ENCODE assay signal across 16 mouse cellular contexts in the genomic region with DNA sequence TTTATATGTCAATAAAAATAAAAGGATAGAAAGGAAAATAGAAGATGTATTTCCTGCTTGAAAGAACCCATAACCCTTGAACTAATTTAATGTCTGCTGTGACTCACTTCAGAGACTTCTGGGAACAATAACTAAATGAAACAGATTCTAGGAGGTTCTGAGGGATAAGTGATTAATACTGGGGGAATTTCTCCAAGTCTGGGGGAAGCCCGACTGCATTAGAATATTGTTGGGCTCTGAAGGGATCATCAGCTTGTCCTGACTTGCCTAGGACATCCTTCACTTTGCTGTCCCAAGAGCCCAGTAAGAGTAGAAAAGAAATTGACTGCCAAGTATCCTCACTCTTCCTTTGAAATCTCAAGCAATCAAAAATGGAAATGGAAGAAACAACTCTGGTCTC. TPM values are rescaled to one million over a fixed set of nuclear protein-coding genes. Genes with fewer than 3 reads are reported as not detected.
DNase-seq lines count a peak whose midpoint lies in the region; ATAC-seq and TF ChIP-seq lines count a peak whose summit lies in the region.
"Had no signal": no experiment of that assay in that cellular context is flagged by ENCODE, and none has a peak within 500 bp of the region (broad histone marks: within the 10 kb centered on the region; RNA-seq: fewer than 3 reads in every experiment).

No protein-coding gene starts in this region.

- H3K9ac ChIP-seq in heart, adult 2 months (ENCODE audit: low read depth, low read length): no peak overlapping the region
- H3K9ac ChIP-seq in lung, postnatal 0 days (replicated peaks; ENCODE audit: low read depth): no peak overlapping the region
- H3K9ac ChIP-seq in stomach, embryonic 16.5 days (ENCODE audit: low read length): no peak overlapping the region
- no peak overlapping the region for H3K9ac ChIP-seq in hindbrain, embryonic 12.5 days
- H3K9ac ChIP-seq: heart, embryonic 13.5 days; hindbrain, embryonic 15.5 days; midbrain, embryonic 12.5 days had no signal

- in situ Hi-C loops in Patski (cut with MboI; ENCODE audit: low pct_unique_long_range_greater_than_20kb): no loop called here

- no peak for TF ChIP-seq CTCF in heart, adult 2 months (IDR thresholded peaks at IDR 0.05)
- TF ChIP-seq CTCF in lung, postnatal 0 days (IDR thresholded peaks at IDR 0.05): no peak
- TF ChIP-seq CTCF in Patski (IDR thresholded peaks at IDR 0.05): no peak

- H3K27me3 ChIP-seq in heart, adult 2 months (ENCODE audit: control insufficient read depth, insufficient read depth, low read length): no peaks in the 10 kb centered on the region
- no peaks in the 10 kb centered on the region for H3K27me3 ChIP-seq in lung, postnatal 0 days (replicated peaks; ENCODE audit: insufficient read depth, low read length)
- H3K27me3 ChIP-seq in Patski: no peaks in the 10 kb centered on the region
- H3K27me3 ChIP-seq in stomach, embryonic 16.5 days (ENCODE audit: control insufficient read depth, insufficient read depth, low read length): no peaks in the 10 kb centered on the region
- no peaks in the 10 kb centered on the region for H3K27me3 ChIP-seq in hindbrain, embryonic 12.5 days
- H3K27me3 ChIP-seq: heart, embryonic 13.5 days; hindbrain, embryonic 15.5 days; midbrain, embryonic 12.5 days had no signal

- H3K9me3 ChIP-seq in lung, postnatal 0 days (ENCODE audit: low read length): no peaks in the 10 kb centered on the region
- no peaks in the 10 kb centered on the region for H3K9me3 ChIP-seq in stomach, embryonic 16.5 days (replicated peaks; ENCODE audit: control insufficient read depth, low read length)
- H3K9me3 ChIP-seq in hindbrain, embryonic 12.5 days (replicated peaks): no peaks in the 10 kb centered on the region
- H3K9me3 ChIP-seq: G1E; heart, embryonic 13.5 days; hindbrain, embryonic 15.5 days had no signal

- peaks cover 1% of the 10 kb centered on the region; the same call in 1 of the 2 replicates for H3K4me1 ChIP-seq in heart, adult 2 months (ENCODE audit: control insufficient read depth, insufficient read depth, low read length)
- H3K4me1 ChIP-seq in lung, postnatal 0 days (ENCODE audit: insufficient read depth, low read depth, low read length): no peaks in the 10 kb centered on the region
- H3K4me1 ChIP-seq in stomach, embryonic 16.5 days (ENCODE audit: control insufficient read depth, insufficient read depth, low read length): no peaks in the 10 kb centered on the region
- H3K4me1 ChIP-seq in hindbrain, embryonic 12.5 days: no peaks in the 10 kb centered on the region
- H3K4me1 ChIP-seq: forebrain, embryonic 10.5 days; heart, embryonic 13.5 days; hindbrain, embryonic 15.5 days; midbrain, embryonic 12.5 days had no signal

- POLR2A ChIA-PET in Patski (lab: Charles Lee): no interaction called here

- H3K36me3 ChIP-seq in heart, adult 2 months (ENCODE audit: control insufficient read depth, insufficient read depth, low read length): no peaks in the 10 kb centered on the region
- H3K36me3 ChIP-seq in lung, postnatal 0 days (ENCODE audit: insufficient read depth, low read length): no peaks in the 10 kb centered on the region
- H3K36me3 ChIP-seq in stomach, embryonic 16.5 days (ENCODE audit: control insufficient read depth, insufficient read depth, low read length): no peaks in the 10 kb centered on the region
- H3K36me3 ChIP-seq in hindbrain, embryonic 12.5 days: no peaks in the 10 kb centered on the region
- H3K36me3 ChIP-seq: forebrain, embryonic 10.5 days; G1E; heart, embryonic 13.5 days; hindbrain, embryonic 15.5 days; midbrain, embryonic 12.5 days had no signal

- intact Hi-C loops in heart, adult 2 months (cut with DNase I): no loop called here
- intact Hi-C loops in heart, postnatal 36 days (cut with DNase I): no loop called here

- no peak overlapping the region for H3K4me2 ChIP-seq in lung, postnatal 0 days (replicated peaks; ENCODE audit: low read depth, low read length)
- no peak overlapping the region for H3K4me2 ChIP-seq in stomach, embryonic 16.5 days (ENCODE audit: low read depth, low read length)
- H3K4me2 ChIP-seq in hindbrain, embryonic 12.5 days (replicated peaks): no peak overlapping the region
- H3K4me2 ChIP-seq: heart, embryonic 13.5 days; hindbrain, embryonic 15.5 days; midbrain, embryonic 12.5 days had no signal

- TF ChIP-seq POLR2A in heart, adult 2 months (IDR thresholded peaks at IDR 0.05; ENCODE audit: insufficient read depth, low read depth, low read length): no peak

- CTCF ChIA-PET in Patski (lab: Charles Lee): interaction anchor here (1.7 kb wide), 1 partner anchor 11 kb away, joined by 3 read pairs; no protein-coding TSS in a partner anchor

- 0 out of 2 replicates have a peak, but pooled peaks have one; percentile 17 for ATAC-seq in lung, postnatal 0 days
- peak; percentile 86 for ATAC-seq in Patski
- ATAC-seq in stomach, embryonic 16.5 days (ENCODE audit: insufficient read depth, low FRiP score): no peak
- ATAC-seq in hindbrain, embryonic 12.5 days (ENCODE audit: low FRiP score): no peak

- DNase-seq in heart, adult 2 months: peak in 1 of 2 experiments; percentile 9
- DNase-seq in heart, postnatal 36 days: no peak
- peak; percentile 35 for DNase-seq in lung, postnatal 0 days (ENCODE audit: low spot score)
- DNase-seq in lung, adult 18-20 months: no peak
- peak; percentile 65 for DNase-seq in Patski (ENCODE audit: low read depth, low spot score)
- DNase-seq: cerebellum, postnatal 14 days; kidney, adult 11 months; kidney, postnatal 25 days; thymus, postnatal 25 days had no signal

- no peaks in the 10 kb centered on the region for H3K79me2 ChIP-seq in heart, adult 2 months (replicated peaks; ENCODE audit: control insufficient read depth, insufficient read depth, low read length)

- peak overlapping the region; percentile 35 for H3K27ac ChIP-seq in heart, adult 2 months
- no peak overlapping the region for H3K27ac ChIP-seq in lung, postnatal 0 days (ENCODE audit: low read length)
- H3K27ac ChIP-seq in stomach, embryonic 16.5 days (ENCODE audit: low read length): peak overlapping the region; percentile 56
- H3K27ac ChIP-seq in hindbrain, embryonic 12.5 days: no peak overlapping the region
- H3K27ac ChIP-seq: forebrain, embryonic 10.5 days; heart, embryonic 13.5 days; hindbrain, embryonic 15.5 days; midbrain, embryonic 12.5 days had no signal

- no peak overlapping the region for H3K4me3 ChIP-seq in heart, adult 2 months
- no peak overlapping the region for H3K4me3 ChIP-seq in lung, postnatal 0 days (ENCODE audit: low read depth, low read length)
- H3K4me3 ChIP-seq in stomach, embryonic 16.5 days (replicated peaks; ENCODE audit: low read length): no peak overlapping the region
- no peak overlapping the region for H3K4me3 ChIP-seq in hindbrain, embryonic 12.5 days
- H3K4me3 ChIP-seq: forebrain, embryonic 10.5 days; heart, embryonic 13.5 days; hindbrain, embryonic 15.5 days; midbrain, embryonic 12.5 days had no signal

- no peak for TF ChIP-seq EP300 in heart, adult 2 months (IDR thresholded peaks at IDR 0.05; ENCODE audit: insufficient read depth, low read depth, low read length)
- TF ChIP-seq EP300 in lung, postnatal 0 days (IDR thresholded peaks at IDR 0.05): no peak

- WGBS in heart, adult 2 months: 40% methylated on average over 1 of the region's 1 CpGs
- 31% methylated on average over 1 of the region's 1 CpGs for WGBS in lung, postnatal 0 days
- 38% methylated on average over 1 of the region's 1 CpGs for WGBS in stomach, embryonic 16.5 days
- WGBS in hindbrain, embryonic 12.5 days: 73% methylated on average over 1 of the region's 1 CpGs

RNA-seq across cellular contexts. Expression of a gene that starts 31.4 kb away (rescaled TPM):
- 1 to 10 TPM; 3.6 to 3.8 TPM for total RNA-seq in heart, adult 2 months (2021)
- 1.6 and 2.4 TPM in 2 replicates for polyA plus RNA-seq in heart, adult 2 months (2012; rRNA removed)
- total RNA-seq in heart, postnatal 36 days (2021): 1 to 10 TPM; 3.7 to 3.9 TPM
- polyA plus RNA-seq in lung, postnatal 0 days (2015; fragmentation: Nextera tagmentation; extraction: Ambion mirVana): 10.4 and 12.3 TPM in 2 replicates
- 13.7 TPM for polyA plus RNA-seq in Patski (2021)
- polyA plus RNA-seq in stomach, embryonic 16.5 days (2015; fragmentation: Nextera tagmentation; extraction: Ambion mirVana): 17.4 and 18.2 TPM in 2 replicates
- 51.0 and 52.9 TPM in 2 replicates for polyA plus RNA-seq in hindbrain, embryonic 12.5 days (2016; fragmentation: Nextera tagmentation; extraction: Ambion mirVana)

Comparison
In these comparisons a context has a peak if more than half of its experiments do, and no peak if none do; other contexts are left out.
1. DNase-seq: peak in lung, postnatal 0 days (single experiment) and Patski (single experiment); none in heart, postnatal 36 days (0 of 2) and lung, adult 18-20 months (0 of 2).
2. H3K27ac ChIP-seq: peak in heart, adult 2 months (single experiment) and stomach, embryonic 16.5 days (single experiment); none in lung, postnatal 0 days (single experiment) and hindbrain, embryonic 12.5 days (single experiment).
3. ATAC-seq: peak in lung, postnatal 0 days (single experiment) and Patski (single experiment); none in stomach, embryonic 16.5 days (single experiment) and hindbrain, embryonic 12.5 days (single experiment).